Mouse (Mus musculus) forelimb bud, embryonic 11.5 days (tissue): ENCODE results near the gene Umps.

Experiments used
- DNase-seq: peaks from one replicate; pipeline ENCODE4 v3.0.0-alpha.2; 2012; ENCODE audit warnings: low read depth, low spot score

Umps gene

DNA sequence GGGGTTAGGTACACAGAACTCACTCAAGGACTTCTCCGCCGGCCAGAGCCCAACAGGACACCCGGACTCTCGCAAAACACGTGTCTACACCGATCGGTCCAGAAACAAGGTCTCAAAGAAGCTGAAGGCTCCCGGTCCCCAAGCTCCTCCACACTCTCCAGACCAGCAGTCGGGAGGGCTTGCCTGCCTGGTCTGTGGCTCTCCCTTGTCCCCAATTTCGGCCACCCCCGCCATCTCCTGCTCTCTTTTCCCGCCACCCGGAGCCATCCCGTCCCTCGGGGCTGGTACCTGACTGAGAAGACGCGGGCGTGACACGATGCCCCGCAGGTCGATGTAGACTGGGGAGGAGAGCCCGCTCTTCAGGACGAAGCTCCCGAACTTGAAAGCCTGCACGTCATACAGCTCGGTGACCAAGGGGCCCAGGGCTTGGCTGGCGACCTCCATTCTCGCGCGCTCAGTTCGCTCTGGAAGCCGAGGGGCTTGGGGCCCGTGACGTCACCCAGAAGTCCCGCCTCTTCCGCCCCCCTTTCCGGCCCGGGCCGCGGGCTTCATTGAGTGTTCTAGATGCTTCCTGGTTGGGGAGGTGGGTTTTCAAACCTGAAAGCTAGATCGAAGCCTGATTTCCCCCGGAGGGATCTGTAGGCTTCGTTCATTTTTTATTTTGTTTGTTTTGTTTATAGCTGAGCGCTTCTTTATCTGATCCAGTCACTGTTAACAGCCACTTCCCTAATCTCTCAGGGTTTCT is at the start of gene Umps:
Gene Umps, minus strand, starts transcription at position 501 of the 745 bp plus-strand sequence.
- peak; percentile 82 for DNase-seq

DNA sequence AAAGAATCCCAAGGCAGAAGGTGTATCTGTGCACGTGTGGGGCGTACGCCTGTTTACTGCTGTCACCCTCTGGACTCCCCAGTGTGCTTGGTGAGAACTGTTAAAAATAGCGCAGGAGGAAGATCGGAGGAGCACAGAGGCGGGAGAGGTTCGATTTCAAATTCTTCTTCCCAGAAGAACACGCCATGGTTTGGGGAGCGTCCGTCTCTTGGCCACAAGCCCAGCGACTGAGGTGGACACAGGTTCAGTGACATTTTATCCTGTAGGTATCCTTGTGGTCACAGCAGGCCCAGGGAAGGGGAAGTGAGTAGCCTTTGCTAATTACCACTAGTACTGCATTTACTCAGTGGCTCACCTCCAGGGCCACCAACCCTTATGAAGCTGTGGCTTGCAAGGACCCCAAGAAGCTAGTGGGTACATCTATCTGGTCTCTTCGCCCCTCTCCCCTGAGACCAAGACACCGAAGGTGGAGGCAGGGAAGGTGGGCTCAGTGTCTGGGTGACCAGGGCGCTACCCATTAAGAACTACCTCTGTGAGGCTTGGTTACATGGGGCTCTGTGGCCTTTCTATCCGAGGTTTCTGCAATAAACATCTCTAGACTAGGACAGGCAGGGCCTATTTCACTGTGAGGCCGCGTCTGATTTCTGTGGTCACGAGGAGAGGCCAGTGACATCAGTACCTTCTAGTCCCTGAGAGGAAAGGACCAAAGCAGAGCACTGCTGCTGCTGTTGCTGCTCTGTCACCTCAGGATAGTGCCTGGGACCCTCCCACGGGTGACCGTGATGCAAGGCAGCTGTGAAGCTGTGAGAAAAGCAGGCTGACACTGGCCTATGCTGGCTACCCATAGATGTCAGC is 45.4 kb upstream of the Umps start:
- DNase-seq = no peak

DNA sequence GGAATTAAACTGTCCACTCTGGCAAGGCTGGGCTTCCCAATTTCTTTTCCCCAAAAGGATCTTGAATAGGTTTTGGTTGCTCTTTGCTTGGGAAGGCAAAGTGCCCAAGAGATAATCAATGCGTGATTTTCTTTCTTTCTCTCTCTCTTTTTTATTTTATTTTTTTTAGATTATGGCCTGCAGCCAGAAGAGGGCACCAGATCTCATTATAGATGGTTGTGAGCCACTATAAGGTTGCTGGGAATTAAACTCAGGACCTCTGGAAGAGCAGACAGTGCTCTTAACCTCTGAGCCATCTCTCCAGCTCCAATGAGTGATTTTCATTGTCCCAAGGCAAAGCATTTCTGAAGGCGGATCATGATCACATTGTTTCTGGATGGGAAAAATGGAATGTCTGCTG is 42.7 kb upstream of the Umps start:
- no peak for DNase-seq

- DNase-seq = no peak
These were observed 39.1 kb upstream of the Umps start for GRCm38 (mm10) chr16:34005986-34006385.

DNA sequence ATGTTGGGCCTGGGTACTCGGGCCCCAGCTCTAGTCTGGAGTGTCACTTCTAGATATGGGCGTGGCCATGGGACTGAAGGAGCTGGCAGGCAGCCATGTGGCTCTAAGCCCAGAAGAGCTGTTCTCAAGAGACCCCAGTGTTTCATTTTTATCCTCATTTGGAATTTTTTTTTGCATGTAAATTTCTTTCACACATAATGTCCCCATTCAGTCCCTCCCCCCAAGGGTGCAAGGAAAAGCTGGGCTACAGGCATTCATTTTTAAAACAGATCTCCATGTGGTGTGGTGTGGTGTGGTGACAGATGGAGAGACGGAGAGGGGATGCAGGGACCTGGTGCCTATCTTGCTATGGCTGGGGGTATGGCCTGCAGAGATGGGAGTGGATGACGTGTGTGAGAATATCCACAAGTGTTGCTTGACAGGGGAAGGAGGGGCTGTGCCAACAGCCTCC is 37.3 kb upstream of the Umps start:
- no peak for DNase-seq

DNA sequence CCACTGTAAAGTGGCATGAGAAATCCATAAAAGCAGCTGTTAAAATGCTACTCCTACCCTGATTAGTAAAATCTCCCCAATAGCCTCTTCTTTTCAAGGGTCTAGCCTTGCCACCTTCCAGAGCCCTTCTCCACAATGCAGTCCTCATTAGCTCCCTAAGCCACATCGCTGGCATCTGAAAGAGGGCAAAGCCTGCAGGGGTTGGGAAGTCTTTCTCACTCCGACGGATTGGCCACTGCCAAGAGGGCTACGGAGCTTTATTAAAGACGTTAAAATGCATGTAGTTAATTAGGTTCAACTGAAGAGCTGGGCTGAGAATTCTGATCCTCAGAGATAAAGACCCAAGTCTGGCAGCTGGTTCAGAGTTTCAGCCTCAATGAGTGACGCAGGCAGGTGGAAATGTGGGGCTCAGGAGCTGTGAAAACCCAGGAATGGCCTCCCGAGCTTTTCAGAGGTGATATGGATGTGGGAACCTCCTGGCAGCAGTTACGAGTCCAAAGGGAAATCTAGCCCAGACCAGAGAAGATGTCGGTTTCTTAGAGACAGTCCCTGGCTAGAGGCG is 36.8 kb upstream of the Umps start:
- no peak for DNase-seq

- no peak for DNase-seq
These were observed 33.9 kb upstream of the Umps start for GRCm38 (mm10) chr16:34000715-34001114.

GRCm38 (mm10) chr16:33999388-33999787 is 32.5 kb upstream of the Umps start:
- DNase-seq = peak; percentile 45

- no peak for DNase-seq
These were observed 31.2 kb upstream of the Umps start for GRCm38 (mm10) chr16:33998011-33998410.

DNA sequence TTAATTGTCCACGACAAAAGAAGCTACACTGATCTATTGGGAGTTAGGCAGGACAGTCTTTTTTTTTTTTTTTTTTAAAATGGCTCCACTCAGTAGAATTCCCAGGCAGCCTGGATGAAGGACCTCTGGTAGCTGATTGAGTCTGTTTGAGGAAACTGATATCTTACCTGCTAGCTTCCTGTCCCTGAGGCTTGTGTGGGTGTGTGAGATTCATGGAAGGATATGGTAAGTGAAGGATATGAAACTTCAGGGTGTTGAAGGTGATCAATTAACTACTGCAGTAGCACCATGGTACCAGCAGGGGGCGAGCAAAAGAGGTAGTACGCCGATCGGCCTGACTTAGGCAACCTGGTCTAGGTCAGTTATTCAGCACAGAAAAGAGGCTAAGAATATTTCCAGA is 29.2 kb upstream of the Umps start:
- peak; percentile 75 for DNase-seq

GRCm38 (mm10) chr16:33995496-33995895 is 28.7 kb upstream of the Umps start:
- no peak for DNase-seq

GRCm38 (mm10) chr16:33994321-33994720 is 27.5 kb upstream of the Umps start:
- no peak for DNase-seq

- DNase-seq = no peak
These were observed 23.9 kb upstream of the Umps start for GRCm38 (mm10) chr16:33990712-33991111.

DNA sequence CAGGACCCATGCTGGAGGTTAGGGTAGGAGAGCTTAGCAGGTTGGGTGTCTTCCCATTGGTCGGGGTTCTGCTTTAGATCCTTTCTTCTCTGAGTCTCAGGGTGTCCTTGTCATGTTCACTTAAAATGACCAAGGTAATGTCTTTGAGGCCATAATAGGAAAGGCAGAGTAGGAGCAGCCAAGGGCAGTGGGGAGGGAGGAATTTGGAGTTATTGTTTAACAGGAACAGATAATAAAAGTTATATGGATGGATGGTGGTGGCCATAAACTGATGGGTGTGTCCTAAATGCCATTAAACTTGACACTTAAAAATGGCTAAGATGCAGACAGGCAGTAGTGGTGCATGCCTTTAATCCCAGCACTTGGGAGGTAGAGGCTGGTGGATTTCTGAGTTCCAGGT is 22.3 kb upstream of the Umps start:
- no peak for DNase-seq

- DNase-seq = peak; percentile 51
These were observed 21.6 kb upstream of the Umps start for GRCm38 (mm10) chr16:33988358-33989012.

- DNase-seq = no peak
These were observed 20.2 kb upstream of the Umps start for GRCm38 (mm10) chr16:33986993-33987392.

DNA sequence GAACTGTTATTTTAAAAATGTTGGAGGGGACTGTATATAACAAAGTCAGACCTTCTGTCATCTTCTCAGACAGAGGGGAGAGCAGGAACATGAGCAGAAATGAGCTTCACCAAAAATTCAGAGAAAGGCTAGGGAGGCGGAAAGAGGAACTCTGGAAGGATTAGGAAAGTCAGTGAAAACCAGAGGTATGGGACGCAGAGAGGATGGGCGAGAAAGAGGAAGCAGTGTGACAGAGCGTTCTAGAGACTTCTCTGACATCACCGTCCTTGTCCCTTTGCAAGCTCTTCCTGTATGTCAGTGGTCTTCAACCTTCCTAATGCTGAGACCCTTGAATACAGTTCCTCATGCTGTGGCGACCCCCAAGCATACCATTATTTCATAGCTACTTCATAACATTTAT is 18.5 kb upstream of the Umps start:
- no peak for DNase-seq

GRCm38 (mm10) chr16:33983712-33984111 is 16.9 kb upstream of the Umps start:
- no peak for DNase-seq

- no peak for DNase-seq
These were observed 13.0 kb upstream of the Umps start for GRCm38 (mm10) chr16:33979855-33980254.

GRCm38 (mm10) chr16:33967283-33967640 is 424 bp upstream of the Umps start:
- no peak for DNase-seq

GRCm38 (mm10) chr16:33965878-33966537 is 830 bp downstream of the Umps start:
- DNase-seq = no peak

- no peak for DNase-seq
These were observed 3.3 kb downstream of the Umps start for GRCm38 (mm10) chr16:33963509-33963908.
